Mouse (Mus musculus): Measurements from ENCODE around the gene Ano3.

DNA sequence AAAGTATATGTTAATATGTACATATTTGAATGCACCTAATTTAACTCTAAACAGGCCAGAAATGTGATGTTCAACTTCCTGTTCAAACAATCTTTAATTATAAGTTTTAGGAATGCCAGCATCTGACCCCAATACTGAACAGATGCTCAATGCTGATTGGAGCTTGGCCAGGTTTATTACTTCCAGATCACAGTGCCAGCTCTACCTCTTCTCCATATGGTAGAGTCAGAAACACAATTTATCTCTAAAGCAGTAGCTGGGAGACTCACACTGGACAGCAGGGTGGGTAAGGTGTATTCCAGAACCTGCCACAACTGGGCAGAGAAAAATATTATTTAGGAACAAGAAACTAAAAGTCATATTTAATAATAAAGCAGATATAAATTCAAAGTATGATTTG is 134.5 kb downstream of the Ano3 start:
- TF ChIP-seq POLR2A (IDR thresholded peaks at IDR 0.05; ENCODE audit: low read depth, low read length) (no peak), JUND (conservative IDR thresholded peaks at IDR 0.05; ENCODE audit: low read depth, low read length) (no peak), ZNF384 (IDR thresholded peaks at IDR 0.05; ENCODE audit: low read depth, low read length) (no peak), CTCF (conservative IDR thresholded peaks at IDR 0.05 in 1 of 2, IDR thresholded peaks at IDR 0.05 in 1 of 2; ENCODE audit: low read depth in 2 of 2, low read length in 2 of 2) (no peak), MAX (IDR thresholded peaks at IDR 0.05; ENCODE audit: low read length) (no peak), USF1 (IDR thresholded peaks at IDR 0.05; ENCODE audit: low read depth, low read length) (no peak), CHD1 (IDR thresholded peaks at IDR 0.05; ENCODE audit: low read depth, low read length) (no peak)

All from CH12.LX (cell line).